Mouse (Mus musculus): ENCODE measurements around the gene Cyp2w1. TPM values are rescaled to one million over a fixed set of nuclear protein-coding genes. Genes with fewer than 3 reads are reported as not detected.
"Not testable (repeated sequence)": the region's sequence is repeated elsewhere in the genome, so short reads cannot be mapped to it uniquely, and the experiment has no call there.

Cyp2w1 gene
- total RNA-seq, 2 experiments from 2014 or later = not detected

DNA sequence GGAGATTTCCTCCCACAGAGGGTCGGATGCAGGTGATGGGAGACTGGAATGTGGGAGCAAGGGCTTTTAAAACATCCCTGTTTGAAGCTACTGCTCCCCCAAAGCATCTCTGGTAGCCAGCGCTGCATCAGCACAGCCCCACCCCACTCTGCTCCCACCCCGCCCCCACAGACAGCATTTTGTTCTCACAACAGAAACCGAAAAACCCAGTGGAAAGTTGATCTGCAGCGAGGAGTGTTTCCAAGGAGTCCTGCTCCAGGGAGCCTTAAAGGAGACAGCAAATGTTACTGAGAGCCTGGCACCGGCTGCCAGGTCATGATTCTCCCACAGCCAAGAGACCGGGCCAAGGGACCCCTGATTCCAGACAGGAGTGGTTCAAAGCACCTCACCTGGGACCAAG is 21.7 kb upstream of the Cyp2w1 start:
- intact Hi-C loops (cut with DNase I) = loop anchor here (10.0 kb wide), 1 partner anchor 414 kb away; no protein-coding TSS in a partner anchor
- no peak for DNase-seq (ENCODE audit: low spot score in 2 of 2)

DNA sequence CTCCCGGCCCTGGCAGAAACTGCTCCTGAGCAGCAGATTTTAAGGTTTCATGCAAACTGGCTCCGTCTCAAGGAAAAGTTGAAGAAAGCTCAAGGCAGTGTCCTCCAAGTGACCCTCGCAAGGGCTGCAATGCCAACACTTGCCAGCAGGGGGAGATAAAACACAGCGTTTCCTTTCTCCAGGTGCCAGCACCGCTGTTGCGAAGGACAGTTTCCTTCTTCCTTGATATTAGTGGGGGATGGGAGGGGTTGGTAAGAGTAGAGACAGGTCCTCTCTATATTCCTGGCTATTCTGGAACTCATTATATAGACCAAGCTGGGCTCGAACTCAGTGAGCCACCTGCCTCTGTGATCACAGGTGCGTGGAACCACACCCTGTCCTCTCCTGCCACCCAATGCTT is 20.7 kb upstream of the Cyp2w1 start:
- intact Hi-C loops (cut with DNase I) = loop anchor here (2.0 to 10.0 kb wide), 2 partner anchors 25 to 413 kb away; no protein-coding TSS in a partner anchor
- peak; percentile 67 to 71 for DNase-seq (ENCODE audit: low spot score in 2 of 2)

DNA sequence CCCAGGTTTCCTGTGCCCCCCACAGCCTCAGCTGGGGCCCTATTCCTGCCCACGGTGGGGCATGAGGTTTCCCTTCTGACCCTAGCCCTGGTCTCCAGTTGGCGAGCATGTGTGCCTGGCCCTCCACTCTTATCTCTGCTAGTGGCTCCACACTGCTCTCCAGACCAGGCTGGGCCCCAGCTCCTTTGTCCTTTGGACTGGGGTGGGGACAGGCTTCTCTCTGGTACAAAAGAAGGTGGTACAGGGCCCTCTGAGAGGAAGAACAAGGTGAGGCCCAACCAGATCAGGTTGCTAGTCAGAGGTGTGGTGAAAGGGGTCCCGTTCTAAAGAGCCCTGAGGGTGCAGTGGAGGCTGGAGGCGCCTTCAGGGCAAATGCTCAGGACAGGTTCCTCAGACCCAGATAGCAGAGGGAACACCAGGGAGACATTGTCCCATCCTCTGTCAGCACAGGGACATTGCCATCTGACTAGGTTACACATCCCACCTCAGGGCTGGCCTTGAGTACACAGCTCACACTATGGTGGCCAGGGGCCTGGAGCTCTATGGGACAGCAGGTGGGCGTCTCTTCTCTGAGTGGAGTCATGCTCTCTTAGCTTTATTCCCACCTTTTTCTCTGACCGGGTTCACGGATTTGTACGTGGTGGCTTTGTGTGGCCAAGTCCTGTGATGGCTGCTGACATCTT is 19.7 kb upstream of the Cyp2w1 start:
- DNase-seq (ENCODE audit: low spot score in 2 of 2) = no peak
- intact Hi-C loops (cut with DNase I) = loop anchor here (2.0 to 10.0 kb wide), 2 partner anchors 24 to 412 kb away; no protein-coding TSS in a partner anchor

DNA sequence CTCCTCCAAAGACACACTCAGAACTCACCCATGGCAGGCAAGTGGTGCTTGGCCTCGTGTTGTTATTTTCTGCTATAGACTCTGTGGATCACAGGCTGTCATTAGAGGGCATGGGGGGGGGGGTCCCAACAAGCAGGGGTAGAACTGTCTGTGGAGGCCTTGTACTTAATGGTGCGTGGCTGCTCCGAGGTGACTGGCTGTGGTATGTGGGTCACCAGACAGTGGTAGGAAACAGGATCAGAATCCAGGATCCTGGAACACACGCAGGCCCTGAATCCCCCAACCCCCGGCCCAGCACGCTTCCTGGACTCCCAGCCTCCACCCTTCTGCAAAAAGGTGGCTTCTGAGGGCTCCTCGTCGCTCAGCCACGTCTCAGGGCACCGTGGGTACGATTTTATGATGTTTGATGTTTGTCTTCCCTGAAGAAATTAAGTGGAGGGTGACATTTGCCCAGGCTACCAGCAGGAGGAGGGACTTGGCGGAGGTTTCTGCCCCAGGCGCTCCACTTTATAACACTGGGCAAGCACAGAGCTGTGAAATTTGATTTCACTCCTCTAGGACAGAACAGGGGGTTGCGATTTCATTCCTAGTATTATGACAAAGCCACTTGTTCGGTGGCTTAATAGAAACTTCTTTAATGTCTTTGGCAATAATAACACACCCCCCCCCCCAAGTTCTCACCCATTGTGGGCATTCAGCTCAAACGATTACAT is 19.0 kb upstream of the Cyp2w1 start:
- intact Hi-C loops (cut with DNase I) = loop anchor here (2.0 to 10.0 kb wide), 2 partner anchors 23 to 411 kb away; no protein-coding TSS in a partner anchor

DNA sequence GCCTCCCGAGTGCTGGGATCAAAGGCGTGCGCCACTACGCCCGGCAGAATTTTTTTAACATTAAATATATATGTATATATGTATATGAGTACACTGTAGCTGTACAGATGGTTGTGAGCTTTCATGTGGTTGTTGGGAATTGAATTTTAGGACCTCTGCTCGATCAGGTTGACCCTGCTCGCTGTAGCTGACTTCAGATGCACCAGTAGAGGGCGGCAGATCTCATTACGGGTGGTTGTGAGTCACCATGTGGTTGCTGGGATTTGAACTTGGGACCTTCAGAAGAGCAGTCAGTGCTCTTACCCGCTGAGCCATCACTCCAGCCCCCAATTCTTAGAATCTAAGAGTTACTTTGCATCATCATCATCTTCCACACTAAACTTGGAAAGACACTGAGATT is 18.0 kb upstream of the Cyp2w1 start:
- intact Hi-C loops (cut with DNase I) = loop anchor here (10.0 kb wide), 1 partner anchor 410 kb away; no protein-coding TSS in a partner anchor
- DNase-seq (ENCODE audit: low spot score in 2 of 2) = not testable (repeated sequence)

More for the DNA sequence above, 19.0 kb upstream of the Cyp2w1 start:
- no peak for DNase-seq (ENCODE audit: low spot score in 2 of 2)

DNA sequence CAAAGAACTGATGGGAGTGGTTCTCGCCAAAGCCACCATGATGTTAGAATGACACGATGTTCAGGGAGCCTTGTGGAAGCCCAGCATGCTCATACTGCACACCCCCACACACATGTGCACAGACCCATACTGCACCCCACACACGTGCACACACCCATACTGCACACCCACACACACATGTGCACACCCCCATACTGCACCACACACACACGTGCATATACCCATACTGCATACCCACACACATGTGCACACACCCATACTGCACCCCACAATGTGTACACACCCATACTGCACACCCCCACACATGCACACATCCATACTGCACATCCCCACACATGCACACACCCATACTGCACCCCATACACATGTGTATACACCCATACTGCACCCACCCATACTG is 16.8 kb upstream of the Cyp2w1 start:
- intact Hi-C loops (cut with DNase I) = loop anchor here (10.0 kb wide), 1 partner anchor 409 kb away; no protein-coding TSS in a partner anchor
- DNase-seq (ENCODE audit: low spot score in 2 of 2) = no peak

DNA sequence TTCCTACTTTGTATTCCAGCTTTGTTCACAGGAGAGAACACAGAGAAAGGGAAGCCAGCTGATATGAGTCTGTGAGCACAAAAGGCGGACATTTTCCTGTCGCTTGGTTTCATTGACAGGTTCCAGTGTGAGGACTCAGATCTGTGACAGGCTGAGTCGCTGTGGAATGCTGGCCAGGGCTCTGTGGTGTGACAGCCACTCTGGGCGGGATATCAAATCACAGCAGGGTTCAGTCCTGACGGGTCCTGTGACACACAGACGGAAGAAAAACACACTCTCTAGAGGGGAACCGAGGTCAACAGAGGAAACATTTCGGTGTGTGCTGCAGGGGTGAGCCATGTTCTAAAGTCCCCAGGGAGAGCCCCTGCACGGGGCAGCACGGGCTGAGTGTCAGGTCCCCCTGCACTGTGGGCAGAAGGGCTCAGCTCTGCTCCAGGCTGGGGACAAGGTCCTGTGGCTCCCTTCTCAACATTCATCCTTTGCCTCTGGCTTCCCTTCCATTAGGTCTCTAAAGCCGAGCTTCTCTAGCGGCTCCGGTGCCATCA is 14.5 kb upstream of the Cyp2w1 start:
- DNase-seq (ENCODE audit: low spot score in 2 of 2) = no peak
- intact Hi-C loops (cut with DNase I) = loop anchor here (10.0 kb wide), 1 partner anchor 407 kb away; no protein-coding TSS in a partner anchor

DNA sequence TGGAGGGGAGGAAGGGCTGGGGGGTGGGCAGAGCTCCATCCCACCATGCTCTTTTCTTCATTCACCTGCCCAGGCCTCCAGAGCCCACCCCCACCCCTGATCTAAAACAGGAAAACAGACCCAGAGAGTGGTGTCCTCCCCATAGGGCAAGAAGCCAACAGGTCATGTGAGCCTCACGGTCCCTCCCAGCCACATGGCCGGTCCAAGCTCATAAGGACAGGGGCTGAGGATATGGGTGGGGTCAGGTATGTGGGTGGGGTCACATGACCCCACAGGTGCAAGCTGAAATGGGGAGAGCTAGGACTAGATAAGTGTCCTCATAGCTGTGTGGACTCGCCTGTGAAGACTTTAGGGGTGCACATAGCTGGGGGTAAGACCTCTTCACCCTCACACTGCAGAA is 14.0 kb upstream of the Cyp2w1 start:
- intact Hi-C loops (cut with DNase I) = loop anchor here (10.0 kb wide), 1 partner anchor 406 kb away; no protein-coding TSS in a partner anchor
- no peak for DNase-seq (ENCODE audit: low spot score in 2 of 2)

DNA sequence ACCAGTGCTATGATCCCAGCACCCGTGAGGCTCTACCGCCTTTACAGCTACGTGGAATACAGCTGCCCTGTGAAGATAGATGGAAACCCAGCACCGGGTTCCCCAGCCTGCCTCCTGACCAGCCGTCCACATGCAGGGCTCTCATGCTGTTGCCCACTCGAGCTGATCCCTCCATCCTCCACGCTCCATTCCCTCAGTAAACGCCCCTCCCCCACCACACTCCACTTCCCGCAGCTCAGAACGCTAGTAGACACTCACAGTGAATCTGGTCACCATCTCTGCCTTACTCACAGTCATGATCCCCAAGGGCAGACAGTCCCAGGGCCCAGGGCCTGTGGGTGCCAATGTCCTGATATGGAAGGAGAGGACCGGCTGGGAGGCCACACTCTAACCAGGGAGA is 13.5 kb upstream of the Cyp2w1 start:
- intact Hi-C loops (cut with DNase I) = loop anchor here (10.0 kb wide), 1 partner anchor 406 kb away; no protein-coding TSS in a partner anchor
- no peak for DNase-seq (ENCODE audit: low spot score in 2 of 2)

DNA sequence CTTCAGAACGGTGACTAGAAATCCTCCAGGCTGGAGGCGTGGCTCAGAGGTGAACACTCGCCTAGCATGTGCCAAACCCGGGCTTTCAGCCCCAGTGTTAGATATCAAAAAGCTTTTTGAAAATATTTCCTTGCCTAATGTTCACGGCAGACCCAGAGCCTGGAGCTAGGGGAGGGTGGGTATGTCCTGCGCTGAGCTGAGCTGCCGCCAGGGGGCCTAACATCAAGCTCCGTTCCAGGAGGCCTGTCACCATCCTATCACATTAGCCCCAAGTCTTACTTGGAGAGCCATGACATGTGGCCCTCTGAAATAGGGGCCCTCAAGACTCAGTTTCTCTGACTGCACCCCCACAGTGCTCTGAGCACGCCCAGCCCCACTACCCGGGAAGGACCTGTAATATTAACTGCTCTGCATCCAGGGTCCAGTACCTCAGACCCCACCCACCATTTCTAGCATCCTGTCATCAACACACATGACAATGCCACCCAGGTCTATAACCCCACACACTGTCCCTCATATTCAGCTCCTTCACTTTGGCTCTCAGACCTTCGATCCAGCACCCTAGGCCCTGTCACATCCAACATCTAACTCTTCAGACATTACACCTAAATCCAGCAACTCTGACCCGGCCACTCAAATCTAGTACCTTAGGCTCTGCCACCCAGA is 8.3 kb upstream of the Cyp2w1 start:
- intact Hi-C loops (cut with DNase I) = no loop called here
- DNase-seq (ENCODE audit: low spot score in 2 of 2) = peak; percentile 67 to 73

DNA sequence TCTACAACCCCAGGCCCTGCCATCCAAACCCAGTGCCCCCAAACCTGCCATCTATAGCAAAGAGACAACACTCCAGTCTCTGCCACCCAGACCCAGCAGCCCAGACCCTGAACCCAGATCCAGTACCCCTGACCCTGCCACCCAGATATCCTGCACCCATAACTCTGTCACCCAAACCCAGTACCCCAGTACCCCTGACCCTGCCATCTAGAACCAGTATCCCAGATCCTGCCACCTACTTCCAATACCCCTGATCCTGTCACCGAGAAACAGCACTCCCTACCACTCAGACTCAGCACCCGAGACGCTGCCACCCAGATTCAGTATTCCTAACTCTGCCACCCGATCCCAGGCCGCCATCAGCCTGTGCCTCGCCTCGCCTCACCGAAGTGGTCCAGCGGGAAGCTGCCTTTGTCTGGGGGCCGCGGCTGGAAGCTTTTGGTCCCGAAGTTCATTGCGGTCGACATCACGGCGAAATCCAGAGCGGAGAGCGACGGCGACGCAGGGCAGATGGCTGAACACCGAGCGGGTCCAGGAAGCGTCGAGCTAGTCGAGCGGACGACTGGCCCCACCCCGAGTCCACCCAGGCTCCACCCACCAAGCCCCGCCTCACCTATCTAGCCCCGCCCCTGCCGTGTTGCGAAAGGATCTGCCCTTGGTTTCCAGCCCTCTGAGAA is 7.6 kb upstream of the Cyp2w1 start:
- peak; percentile 90 for DNase-seq (ENCODE audit: low spot score in 2 of 2)
- intact Hi-C loops (cut with DNase I) = no loop called here

DNA sequence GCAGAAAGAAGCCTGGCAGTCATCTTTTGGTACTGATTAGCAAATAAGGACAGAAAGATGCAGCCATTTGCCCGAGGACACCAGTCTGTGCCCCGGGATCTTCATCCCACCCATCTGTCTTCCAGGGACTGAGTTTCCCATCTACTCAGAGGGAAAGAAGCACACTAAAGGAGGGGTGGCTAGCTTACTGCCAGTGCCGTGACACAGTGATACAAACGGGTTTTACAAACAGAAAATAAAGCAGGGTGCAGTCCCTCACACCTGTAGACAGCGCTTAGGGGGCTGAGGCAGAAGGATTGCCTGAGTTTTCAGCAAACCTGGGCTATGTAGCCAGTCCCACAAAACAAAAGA is 7.1 kb upstream of the Cyp2w1 start:
- DNase-seq (ENCODE audit: low spot score in 2 of 2) = no peak
- intact Hi-C loops (cut with DNase I) = no loop called here

DNA sequence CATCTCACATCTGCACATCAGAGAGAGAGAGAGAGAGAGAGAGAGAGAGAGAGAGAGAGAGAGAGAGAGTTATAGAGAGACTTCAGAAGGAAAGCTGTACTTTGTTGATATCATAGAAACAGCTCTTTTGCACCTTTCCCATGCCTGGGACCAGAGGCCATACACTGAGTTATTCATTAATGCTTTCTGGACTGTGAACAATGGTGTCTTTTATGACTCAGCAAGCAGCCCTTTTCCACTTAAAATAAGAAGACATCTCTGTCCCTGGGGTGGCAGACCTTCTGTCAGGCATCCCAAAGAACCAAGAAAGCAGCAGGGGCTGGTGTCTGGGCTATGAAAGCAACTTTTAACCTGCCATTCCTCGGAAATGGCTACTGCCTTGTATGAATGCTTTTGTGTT is 5.2 kb upstream of the Cyp2w1 start:
- intact Hi-C loops (cut with DNase I) = no loop called here

DNA sequence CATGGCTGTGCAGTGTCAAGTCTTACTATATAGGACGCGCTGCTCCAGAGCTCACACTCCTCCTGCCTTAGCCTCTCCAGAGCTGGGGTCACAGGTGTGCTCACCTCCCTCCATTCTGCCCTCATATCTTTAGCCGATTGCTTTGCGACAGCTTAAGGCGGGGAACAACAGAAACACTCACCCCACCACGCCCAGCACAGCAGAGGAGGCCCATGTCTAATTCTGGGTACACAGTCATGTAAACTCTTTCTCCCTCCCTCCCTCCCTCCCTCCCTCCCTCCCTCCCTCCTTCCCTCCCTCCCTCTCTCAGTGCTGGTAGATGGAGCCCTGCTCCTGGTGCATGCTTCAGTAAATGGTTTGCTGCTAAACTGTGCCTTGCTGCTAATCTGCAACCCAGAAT is 2.7 kb upstream of the Cyp2w1 start:
- intact Hi-C loops (cut with DNase I) = no loop called here
- no peak for DNase-seq (ENCODE audit: low spot score in 2 of 2)

More for the DNA sequence above, 5.2 kb upstream of the Cyp2w1 start:
- no peak for DNase-seq (ENCODE audit: low spot score in 2 of 2)

DNA sequence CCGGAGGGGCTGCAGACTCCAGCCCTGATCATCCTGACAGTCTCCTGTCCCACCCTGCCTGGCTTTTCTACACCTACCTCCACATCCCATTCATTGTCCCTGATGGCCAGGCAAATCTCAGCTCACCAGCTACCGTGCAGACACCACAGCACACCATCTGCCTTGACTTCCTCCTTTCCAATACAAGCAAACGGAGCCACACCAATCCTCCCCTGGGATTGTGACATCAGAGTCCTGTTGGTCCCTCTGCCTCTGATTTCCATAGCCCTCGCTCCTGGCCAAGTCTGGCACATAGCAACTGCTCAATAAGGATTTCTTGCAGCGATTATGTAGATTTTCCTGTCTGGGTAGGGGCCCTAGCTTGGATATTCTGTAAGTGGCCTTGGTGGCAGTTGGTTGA is 1.3 kb upstream of the Cyp2w1 start, which contains the start of gene Cox19:
Gene Cox19, minus strand, starts transcription at position 285 of the 400 bp plus-strand sequence.
- DNase-seq (ENCODE audit: low spot score in 2 of 2) = no peak

DNA sequence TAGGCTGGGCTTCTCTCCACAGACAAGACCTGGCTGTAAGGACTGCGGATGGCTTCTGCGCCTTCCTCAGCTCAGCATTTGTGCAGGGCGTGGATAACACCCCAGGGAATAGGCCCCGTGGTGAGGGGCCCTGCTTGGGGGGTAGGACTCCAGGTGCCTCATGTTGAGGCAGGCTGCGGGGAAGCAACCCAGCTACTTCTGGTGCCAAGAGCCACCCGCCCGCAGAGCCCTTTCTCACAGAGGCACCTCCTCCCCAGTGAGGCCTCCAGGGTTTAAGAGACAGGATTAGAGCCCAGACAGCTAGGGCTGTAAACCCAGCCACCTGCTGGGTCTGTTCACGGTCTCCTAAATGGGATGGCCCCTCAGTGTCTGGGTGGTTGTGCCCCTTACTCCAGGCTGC is 789 bp upstream of the Cyp2w1 start:
- intact Hi-C loops (cut with DNase I) = no loop called here
- DNase-seq (ENCODE audit: low spot score in 2 of 2) = no peak

More for the DNA sequence above, 1.3 kb upstream of the Cyp2w1 start, which contains the start of gene Cox19:
- intact Hi-C loops (cut with DNase I) = no loop called here

DNA sequence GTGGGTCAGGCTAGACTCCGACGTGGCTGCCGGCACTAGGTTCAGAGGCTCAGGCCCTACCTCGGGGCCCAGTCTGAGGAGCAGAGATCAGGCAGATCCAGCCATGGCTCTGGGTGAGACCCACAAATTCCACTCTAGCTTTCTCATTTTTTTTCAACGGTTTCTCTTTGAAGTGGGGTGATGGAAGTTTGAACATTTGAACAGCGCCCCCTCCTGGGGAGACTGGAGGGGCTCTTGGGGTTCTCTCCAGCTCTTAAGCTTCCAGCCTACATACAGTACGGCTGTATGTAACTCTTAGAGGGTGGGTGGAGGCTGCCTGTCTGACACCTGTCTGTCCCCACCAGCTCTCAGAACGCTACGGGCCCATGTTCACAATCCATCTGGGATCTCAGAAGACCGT is 1.1 kb downstream of the Cyp2w1 start:
- no peak for DNase-seq (ENCODE audit: low spot score in 2 of 2)
- intact Hi-C loops (cut with DNase I) = no loop called here

DNA sequence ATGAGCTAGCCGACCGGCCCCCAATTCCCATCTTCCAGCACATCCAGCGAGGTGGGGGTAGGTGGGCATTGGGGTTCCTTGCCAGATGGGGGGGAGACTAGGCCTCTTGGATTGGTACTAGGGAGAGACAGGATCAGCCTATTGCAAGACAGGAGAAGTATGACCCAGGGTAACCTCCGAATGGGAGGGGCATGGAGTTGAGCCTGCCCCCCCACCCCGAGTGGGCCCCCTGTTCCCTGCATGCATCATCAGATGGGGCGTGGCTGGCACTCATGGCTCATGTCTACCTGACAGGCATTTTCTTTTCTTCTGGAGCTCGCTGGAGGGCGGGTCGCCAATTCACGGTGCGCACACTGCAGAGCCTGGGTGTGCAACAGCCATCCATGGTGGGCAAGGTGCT is 1.5 kb downstream of the Cyp2w1 start:
- DNase-seq (ENCODE audit: low spot score in 2 of 2) = no peak
- intact Hi-C loops (cut with DNase I) = no loop called here

DNA sequence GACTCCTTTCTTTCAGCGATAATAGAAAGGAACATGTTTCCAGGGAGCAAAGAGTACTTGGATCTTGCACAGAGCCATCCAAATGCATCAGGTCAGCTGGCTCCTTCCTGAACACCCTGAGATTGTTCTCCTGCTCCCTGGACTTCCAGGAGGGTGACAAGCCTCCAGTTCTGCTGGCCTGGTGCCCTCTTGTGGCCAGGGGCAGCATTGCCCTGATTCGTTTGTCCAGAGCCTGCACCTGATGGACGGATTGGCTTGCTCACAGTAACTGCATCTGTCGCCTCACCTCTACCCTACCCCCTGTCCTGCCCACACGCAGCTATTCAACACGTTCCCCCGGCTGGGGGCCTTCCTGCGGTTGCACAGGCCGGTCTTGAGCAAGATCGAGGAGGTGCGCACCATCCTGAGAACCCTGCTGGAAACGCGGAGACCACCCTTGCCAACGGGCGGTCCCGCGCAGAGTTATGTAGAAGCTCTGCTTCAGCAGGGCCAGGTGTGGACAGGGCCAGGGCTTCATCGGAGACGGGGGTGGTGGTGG is 2.9 kb downstream of the Cyp2w1 start:
- intact Hi-C loops (cut with DNase I) = no loop called here
- peak; percentile 69 to 73 for DNase-seq (ENCODE audit: low spot score in 2 of 2)

Data from left cerebral cortex, postnatal 36 days (tissue).